Mouse (Mus musculus) megakaryocyte progenitor cell, adult 5-6 weeks (primary cell): ENCODE measurements at regions not wholly inside any gene's neighbourhood (a gene's known extent, or its start where the extent isn't known, plus 50 kb on each side); places are given as distances from the start of the nearest gene placed in this dataset.

Experiments used
- ATAC-seq: replicated peaks from 2 replicates; pipeline ENCODE4 v1.8.0; 2016; ENCODE audit warnings: mild to moderate bottlenecking, moderate TSS enrichment, inconsistent platforms; ENCODE audit not compliant: poor library complexity

GRCm38 (mm10) chr16:10098511-10098910 lies 71.5 kb upstream of the Rpl39l start:
- no peak for ATAC-seq

GRCm38 (mm10) chr16:10088461-10089353 lies 81.3 kb upstream of the Rpl39l start:
- no peak for ATAC-seq

- no peak for ATAC-seq
These were observed 83.7 kb upstream of the Rpl39l start for GRCm38 (mm10) chr16:10086341-10086740.

GRCm38 (mm10) chr16:10085429-10085828 lies 84.6 kb upstream of the Rpl39l start:
- no peak for ATAC-seq

- ATAC-seq, result no peak
These were observed 86.4 kb upstream of the Grin2a start for GRCm38 (mm10) chr16:10081751-10082150.

GRCm38 (mm10) chr16:10080121-10080679 lies 84.8 kb upstream of the Grin2a start:
- no peak for ATAC-seq

GRCm38 (mm10) chr16:10073158-10073557 lies 77.8 kb upstream of the Grin2a start:
- ATAC-seq, result peak; percentile 57

- ATAC-seq, result no peak
These were observed 68.1 kb upstream of the Grin2a start for GRCm38 (mm10) chr16:10063491-10063890.

- ATAC-seq, result no peak
These were observed 62.7 kb upstream of the Grin2a start for GRCm38 (mm10) chr16:10058094-10058493.
